Mouse (Mus musculus) heart, postnatal 0 days (tissue): Measurements from ENCODE around the gene Dock7.
"Not testable (repeated sequence)": the region's sequence is repeated elsewhere in the genome, so short reads cannot be mapped to it uniquely, and the experiment has no call there.

Source experiments
- CTCF ChIP-seq: IDR thresholded peaks from 2 replicates; pipeline ENCODE4 v1.5.1; 2016; ENCODE audit warnings: antibody characterized with exemption, control low read depth, low read depth
- EP300 ChIP-seq: IDR thresholded peaks from 2 replicates; pipeline ENCODE4 v1.6.1; 2016; ENCODE audit warnings: antibody characterized with exemption, low read depth

GRCm38 (mm10) chr4:98979976-98980375 lies 140.7 kb downstream of the Dock7 start:
- not testable (repeated sequence) for TF ChIP-seq EP300, CTCF
